ENCODE assay signal across 9 mouse cellular contexts in genomic region chr8:47351914-47352701, GRCm38 (mm10).
A peak's percentile ranks its signal among the peaks of the same experiment; 100 is the strongest.
DNase-seq lines count a peak whose midpoint lies in the region; ATAC-seq and TF ChIP-seq lines count a peak whose summit lies in the region.
"Had no signal": no experiment of that assay in that cellular context is flagged by ENCODE, and none has a peak within 500 bp of the region (broad histone marks: within the 10 kb centered on the region; RNA-seq: fewer than 3 reads in every experiment).

No protein-coding gene starts in this region.

- H3K36me3 ChIP-seq in heart, postnatal 0 days (replicated peaks; ENCODE audit: control insufficient read depth, insufficient read depth, low read length) = no peaks in the 10 kb centered on the region
- H3K36me3 ChIP-seq in limb, embryonic 12.5 days = no peaks in the 10 kb centered on the region
- H3K36me3 ChIP-seq in hindbrain, embryonic 11.5 days (ENCODE audit: control insufficient read depth, insufficient read depth, low read length) = no peaks in the 10 kb centered on the region
- H3K36me3 ChIP-seq: G1E had no signal

- peaks cover 17% of the 10 kb centered on the region for H3K4me1 ChIP-seq in heart, postnatal 0 days (ENCODE audit: control insufficient read depth, insufficient read depth)
- H3K4me1 ChIP-seq in limb, embryonic 12.5 days (replicated peaks) = peaks cover 83% of the 10 kb centered on the region
- no peaks in the 10 kb centered on the region for H3K4me1 ChIP-seq in hindbrain, embryonic 11.5 days (replicated peaks; ENCODE audit: control insufficient read depth, insufficient read depth, low read length)

- ATAC-seq in heart, postnatal 0 days (ENCODE audit: insufficient read depth, low read depth) = peak; percentile 89
- peak; percentile 50 for ATAC-seq in limb, embryonic 12.5 days (ENCODE audit: insufficient number of reproducible peaks, insufficient read depth, low FRiP score, low TSS enrichment, low read depth)
- ATAC-seq in hindbrain, embryonic 11.5 days (ENCODE audit: low FRiP score) = no peak

- no peaks in the 10 kb centered on the region for H3K9me3 ChIP-seq in heart, postnatal 0 days (replicated peaks; ENCODE audit: control insufficient read depth, low read length)
- H3K9me3 ChIP-seq in limb, embryonic 12.5 days = no peaks in the 10 kb centered on the region
- H3K9me3 ChIP-seq in hindbrain, embryonic 11.5 days (ENCODE audit: control insufficient read depth, low read length) = no peaks in the 10 kb centered on the region
- H3K9me3 ChIP-seq: G1E had no signal

- peak; percentile 81 for TF ChIP-seq EP300 in heart, postnatal 0 days (IDR thresholded peaks at IDR 0.05; ENCODE audit: low read depth)

- H3K4me2 ChIP-seq in heart, postnatal 0 days (ENCODE audit: low read depth, low read length) = peak overlapping the region; percentile 49
- peak overlapping the region; percentile 47 for H3K4me2 ChIP-seq in limb, embryonic 12.5 days
- no peak overlapping the region for H3K4me2 ChIP-seq in hindbrain, embryonic 11.5 days (replicated peaks; ENCODE audit: low read depth, low read length)

- DNase-seq in MN1 (ENCODE audit: low spot score) = peak; percentile 67
- peak; percentile 87 for DNase-seq in fat pad, adult 2 months (ENCODE audit: extremely low read depth, low read depth, low spot score)
- DNase-seq in heart, postnatal 0 days (ENCODE audit: low spot score) = peak; percentile 71
- DNase-seq in urinary bladder, postnatal 4 days (ENCODE audit: low spot score in 2 of 2) = peak; percentile 63 to 75
- DNase-seq in hindbrain, embryonic 11.5 days (ENCODE audit: low spot score) = no peak
- DNase-seq in spleen, postnatal 36 days (ENCODE audit: low spot score in 2 of 2) = no peak
- no peak for DNase-seq in thymus, adult 18-20 months

- peak overlapping the region; percentile 28 for H3K9ac ChIP-seq in heart, postnatal 0 days (replicated peaks; ENCODE audit: low read depth, low read length)
- no peak overlapping the region for H3K9ac ChIP-seq in limb, embryonic 12.5 days (replicated peaks)
- no peak overlapping the region for H3K9ac ChIP-seq in hindbrain, embryonic 11.5 days (ENCODE audit: low read depth, low read length)

- TF ChIP-seq CTCF in heart, postnatal 0 days (IDR thresholded peaks at IDR 0.05; ENCODE audit: low read depth) = no peak

- WGBS in heart, postnatal 0 days = 17% methylated on average over 21 of the region's 21 CpGs
- WGBS in limb, embryonic 12.5 days = 5% methylated on average over 21 of the region's 21 CpGs
- 75% methylated on average over 21 of the region's 21 CpGs for WGBS in hindbrain, embryonic 11.5 days

- H3K27me3 ChIP-seq in heart, postnatal 0 days (ENCODE audit: control insufficient read depth, insufficient read depth, low read length) = no peaks in the 10 kb centered on the region
- peaks cover 5% of the 10 kb centered on the region; the same call in 1 of the 2 replicates for H3K27me3 ChIP-seq in limb, embryonic 12.5 days
- peaks cover 2% of the 10 kb centered on the region; the same call in 1 of the 2 replicates for H3K27me3 ChIP-seq in hindbrain, embryonic 11.5 days (ENCODE audit: control insufficient read depth, insufficient read depth, low read length)

- H3K4me3 ChIP-seq in heart, postnatal 0 days (ENCODE audit: low read depth, low read length) = peak overlapping the region; percentile 33
- H3K4me3 ChIP-seq in limb, embryonic 12.5 days (replicated peaks) = 0 out of 2 replicates have a peak overlapping the region, but pooled peaks have one; percentile 12
- no peak overlapping the region for H3K4me3 ChIP-seq in hindbrain, embryonic 11.5 days (ENCODE audit: low read depth, low read length)

- peak overlapping the region; percentile 78 for H3K27ac ChIP-seq in heart, postnatal 0 days (ENCODE audit: low read depth)
- H3K27ac ChIP-seq in limb, embryonic 12.5 days = peak overlapping the region; percentile 88
- no peak overlapping the region for H3K27ac ChIP-seq in hindbrain, embryonic 11.5 days (ENCODE audit: low read depth, low read length)

Comparison
In these comparisons a context has a peak if more than half of its experiments do, and no peak if none do; other contexts are left out.
1. DNase-seq: peak in MN1 (single experiment), fat pad, adult 2 months (single experiment), heart, postnatal 0 days (single experiment) and urinary bladder, postnatal 4 days (2 of 2); none in hindbrain, embryonic 11.5 days (single experiment), spleen, postnatal 36 days (0 of 2) and thymus, adult 18-20 months (0 of 2).